Mouse (Mus musculus): ENCODE measurements around the gene Gm10563. TPM values are rescaled to one million over a fixed set of nuclear protein-coding genes. Genes with fewer than 3 reads are reported as not detected.
"Not testable (repeated sequence)": the region's sequence is repeated elsewhere in the genome, so short reads cannot be mapped to it uniquely, and the experiment has no call there.

Gm10563 gene
- polyA plus RNA-seq (2014; fragmentation: Nextera tagmentation; extraction: Ambion mirVana) = not detected in 2 replicates

GRCm38 (mm10) chr4:155645308-155645707, at the start of gene Gm10563:
Gm10563 (minus strand) TSS chr4:155645408.
- 98% methylated on average over 2 of the region's 2 CpGs for WGBS
- not testable (repeated sequence) for ATAC-seq (ENCODE audit: low FRiP score, low TSS enrichment)

DNA sequence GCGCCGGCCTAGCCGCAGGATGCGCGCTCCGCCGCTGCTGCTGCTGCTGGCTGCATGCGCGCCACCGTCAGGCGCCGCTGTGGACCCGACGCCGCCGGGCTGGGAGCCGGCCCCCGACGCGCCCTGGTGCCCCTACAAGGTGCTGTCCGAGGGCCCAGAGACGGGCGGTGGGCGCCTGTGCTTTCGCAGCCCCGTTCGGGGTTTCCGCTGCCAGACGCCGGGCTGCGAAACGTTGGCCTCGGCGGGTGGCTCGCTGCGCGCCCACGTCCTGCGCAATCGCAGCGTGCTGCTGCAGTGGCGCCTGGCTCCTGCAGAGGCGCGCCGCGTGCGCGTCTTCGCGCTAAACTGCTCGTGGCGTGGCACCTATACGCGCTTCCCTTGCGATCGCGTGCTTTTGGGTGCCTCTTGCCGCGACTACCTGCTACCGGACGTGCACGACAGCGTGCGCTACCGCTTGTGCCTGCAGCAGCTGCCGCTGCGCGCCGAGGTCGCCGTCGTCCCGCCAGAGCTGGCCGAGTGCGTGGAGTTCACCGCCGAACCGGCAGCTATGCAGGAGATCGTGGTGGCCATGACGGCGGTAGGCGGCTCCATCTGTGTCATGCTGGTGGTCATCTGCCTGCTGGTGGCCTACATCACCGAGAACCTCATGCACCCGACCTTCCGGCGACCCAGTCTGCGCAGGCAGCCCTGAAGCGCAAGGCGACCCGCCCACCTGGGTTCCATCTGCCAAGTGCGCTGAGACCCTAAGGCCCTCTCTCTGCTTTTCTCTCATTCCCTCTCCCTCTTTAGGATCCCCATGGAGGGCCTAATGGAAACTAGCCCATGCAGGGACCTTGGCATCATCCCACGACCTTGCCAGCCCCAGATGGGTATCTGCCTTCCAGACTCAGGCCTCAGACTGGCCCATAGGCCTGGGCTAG, 49.5 kb upstream of the Gm10563 start:
- Histone ChIP-seq H3K4me3 (replicated peaks; ENCODE audit: low read depth, low read length) (peak overlapping the region; percentile 64), H3K27ac (replicated peaks; ENCODE audit: low read depth, low read length) (peak overlapping the region; percentile 94), H3K9me3 (ENCODE audit: control insufficient read depth, low read length) (no peaks in the 10 kb centered on the region), H3K36me3 (ENCODE audit: control insufficient read depth, insufficient read depth, low read length) (no peaks in the 10 kb centered on the region), H3K9ac (replicated peaks; ENCODE audit: low read length) (peak overlapping the region; percentile 79), H3K4me2 (ENCODE audit: low read length) (peak overlapping the region; percentile 82), H3K27me3 (ENCODE audit: control insufficient read depth, insufficient read depth, low read length) (peaks cover 10% of the 10 kb centered on the region), H3K4me1 (ENCODE audit: control insufficient read depth, insufficient read depth, low read length) (peaks cover 15% of the 10 kb centered on the region)
- under 1% methylated on average over 92 of the region's 92 CpGs for WGBS
- DNase-seq (peak; percentile 90), ATAC-seq (ENCODE audit: low FRiP score, low TSS enrichment) (peak; percentile 80)

More at GRCm38 (mm10) chr4:155645308-155645707, at the start of gene Gm10563:
- H3K27ac ChIP-seq (replicated peaks; ENCODE audit: low read depth, low read length); H3K9me3 ChIP-seq (ENCODE audit: control insufficient read depth, low read length); H3K27me3 ChIP-seq (ENCODE audit: control insufficient read depth, insufficient read depth, low read length); H3K4me3 ChIP-seq (replicated peaks; ENCODE audit: low read depth, low read length); H3K4me2 ChIP-seq (ENCODE audit: low read length); DNase-seq; H3K9ac ChIP-seq (replicated peaks; ENCODE audit: low read length); H3K4me1 ChIP-seq (ENCODE audit: control insufficient read depth, insufficient read depth, low read length): not testable (repeated sequence)
- peaks cover 88% of the 10 kb centered on the region for H3K36me3 ChIP-seq (ENCODE audit: control insufficient read depth, insufficient read depth, low read length)

GRCm38 (mm10) chr4:155694111-155694481, 48.9 kb upstream of the Gm10563 start, which contains the start of gene Fndc10:
Fndc10 (plus strand) TSS chr4:155694342.
- WGBS = under 1% methylated on average over 33 of the region's 47 CpGs
- Histone ChIP-seq H3K4me1 (ENCODE audit: control insufficient read depth, insufficient read depth, low read length) (peaks cover 15% of the 10 kb centered on the region), H3K27me3 (ENCODE audit: control insufficient read depth, insufficient read depth, low read length) (peaks cover 10% of the 10 kb centered on the region), H3K9ac (replicated peaks; ENCODE audit: low read length) (peak within 1 kb of the TSS; percentile 79), H3K4me3 (replicated peaks; ENCODE audit: low read depth, low read length) (peak within 1 kb of the TSS; percentile 64), H3K9me3 (ENCODE audit: control insufficient read depth, low read length) (no peaks in the 10 kb centered on the region), H3K36me3 (ENCODE audit: control insufficient read depth, insufficient read depth, low read length) (no peaks in the 10 kb centered on the region), H3K4me2 (ENCODE audit: low read length) (peak within 1 kb of the TSS; percentile 82), H3K27ac (replicated peaks; ENCODE audit: low read depth, low read length) (peak within 1 kb of the TSS; percentile 94)
- ATAC-seq (ENCODE audit: low FRiP score, low TSS enrichment) (peak; percentile 82), DNase-seq (peak; percentile 88)

- no peak for ATAC-seq (ENCODE audit: low FRiP score, low TSS enrichment)
- H3K4me2 ChIP-seq (ENCODE audit: low read length) = no peak overlapping the region
- H3K36me3 ChIP-seq (ENCODE audit: control insufficient read depth, insufficient read depth, low read length) = no peaks in the 10 kb centered on the region
- peaks cover 10% of the 10 kb centered on the region for H3K27me3 ChIP-seq (ENCODE audit: control insufficient read depth, insufficient read depth, low read length)
- no peak overlapping the region for H3K27ac ChIP-seq (replicated peaks; ENCODE audit: low read depth, low read length)
- peaks cover 15% of the 10 kb centered on the region for H3K4me1 ChIP-seq (ENCODE audit: control insufficient read depth, insufficient read depth, low read length)
- H3K9ac ChIP-seq (replicated peaks; ENCODE audit: low read length) = no peak overlapping the region
- H3K9me3 ChIP-seq (ENCODE audit: control insufficient read depth, low read length) = no peaks in the 10 kb centered on the region
- no peak for DNase-seq
- H3K4me3 ChIP-seq (replicated peaks; ENCODE audit: low read depth, low read length) = no peak overlapping the region
- WGBS = 97% methylated on average over 3 of the region's 3 CpGs
These were observed 47.2 kb upstream of the Gm10563 start for GRCm38 (mm10) chr4:155692421-155692820.

- WGBS = 85% methylated on average over 12 of the region's 12 CpGs
- DNase-seq = no peak
- H3K36me3 ChIP-seq (ENCODE audit: control insufficient read depth, insufficient read depth, low read length) = no peaks in the 10 kb centered on the region
- H3K27ac ChIP-seq (replicated peaks; ENCODE audit: low read depth, low read length) = no peak overlapping the region
- no peak overlapping the region for H3K4me2 ChIP-seq (ENCODE audit: low read length)
- peaks cover 7% of the 10 kb centered on the region for H3K4me1 ChIP-seq (ENCODE audit: control insufficient read depth, insufficient read depth, low read length)
- ATAC-seq (ENCODE audit: low FRiP score, low TSS enrichment) = no peak
- H3K9ac ChIP-seq (replicated peaks; ENCODE audit: low read length) = no peak overlapping the region
- H3K4me3 ChIP-seq (replicated peaks; ENCODE audit: low read depth, low read length) = no peak overlapping the region
- peaks cover 7% of the 10 kb centered on the region for H3K27me3 ChIP-seq (ENCODE audit: control insufficient read depth, insufficient read depth, low read length)
- no peaks in the 10 kb centered on the region for H3K9me3 ChIP-seq (ENCODE audit: control insufficient read depth, low read length)
These were observed 45.6 kb upstream of the Gm10563 start for GRCm38 (mm10) chr4:155690571-155691375.

DNA sequence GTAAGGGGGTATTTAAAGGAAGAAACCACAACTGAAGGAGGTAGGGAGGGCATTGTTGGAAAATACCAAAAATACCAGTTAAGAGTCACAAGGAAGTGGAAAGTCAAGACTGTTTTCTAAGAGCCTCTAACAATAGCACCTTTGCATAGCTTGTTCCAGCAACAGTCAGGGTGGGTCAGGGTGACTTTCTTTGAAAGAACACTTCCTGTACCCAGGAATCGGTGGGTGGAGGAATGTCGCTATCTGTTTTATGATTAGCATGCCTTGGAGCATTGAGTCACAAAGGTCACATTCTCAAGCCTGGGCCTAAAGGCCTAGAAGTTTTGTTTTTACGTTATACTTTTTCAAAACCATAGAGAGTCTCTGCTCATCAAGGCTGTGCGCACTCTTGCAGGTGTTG, 42.6 kb upstream of the Gm10563 start:
- not testable (repeated sequence) for H3K4me3 ChIP-seq (replicated peaks; ENCODE audit: low read depth, low read length); H3K27me3 ChIP-seq (ENCODE audit: control insufficient read depth, insufficient read depth, low read length); ATAC-seq (ENCODE audit: low FRiP score, low TSS enrichment); DNase-seq; H3K36me3 ChIP-seq (ENCODE audit: control insufficient read depth, insufficient read depth, low read length); H3K9me3 ChIP-seq (ENCODE audit: control insufficient read depth, low read length); H3K4me1 ChIP-seq (ENCODE audit: control insufficient read depth, insufficient read depth, low read length); H3K27ac ChIP-seq (replicated peaks; ENCODE audit: low read depth, low read length); H3K4me2 ChIP-seq (ENCODE audit: low read length); H3K9ac ChIP-seq (replicated peaks; ENCODE audit: low read length)
- WGBS = 96% methylated on average over 4 of the region's 4 CpGs

- 92% methylated on average over 15 of the region's 19 CpGs for WGBS
- H3K4me3 ChIP-seq (replicated peaks; ENCODE audit: low read depth, low read length); H3K9ac ChIP-seq (replicated peaks; ENCODE audit: low read length); H3K27me3 ChIP-seq (ENCODE audit: control insufficient read depth, insufficient read depth, low read length); DNase-seq; H3K4me1 ChIP-seq (ENCODE audit: control insufficient read depth, insufficient read depth, low read length); H3K36me3 ChIP-seq (ENCODE audit: control insufficient read depth, insufficient read depth, low read length); H3K27ac ChIP-seq (replicated peaks; ENCODE audit: low read depth, low read length); ATAC-seq (ENCODE audit: low FRiP score, low TSS enrichment); H3K4me2 ChIP-seq (ENCODE audit: low read length); H3K9me3 ChIP-seq (ENCODE audit: control insufficient read depth, low read length): not testable (repeated sequence)
These were observed 38.6 kb upstream of the Gm10563 start for GRCm38 (mm10) chr4:155683670-155684277.

DNA sequence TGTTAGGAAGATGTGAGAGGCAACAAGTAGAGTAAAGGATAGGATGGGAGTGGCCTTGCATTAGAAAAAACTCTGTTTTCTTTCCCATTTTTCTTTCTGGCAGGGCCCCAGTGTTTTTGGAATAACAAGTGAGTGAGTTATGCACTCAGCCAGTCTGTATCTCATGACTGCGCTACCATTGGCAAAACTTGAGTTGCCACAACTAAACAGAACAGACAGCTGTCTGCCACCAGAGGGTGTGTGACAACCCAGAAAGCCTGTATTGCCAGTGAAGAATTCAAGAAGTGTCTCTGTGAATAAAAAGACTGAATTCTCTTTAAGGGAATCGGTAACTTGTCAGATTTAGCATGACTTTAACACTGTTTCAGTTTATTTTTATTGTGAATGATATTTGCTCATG, 30.8 kb upstream of the Gm10563 start:
- 87% methylated on average over 2 of the region's 2 CpGs for WGBS
- Histone ChIP-seq H3K9me3 (ENCODE audit: control insufficient read depth, low read length) (no peaks in the 10 kb centered on the region), H3K27ac (replicated peaks; ENCODE audit: low read depth, low read length) (no peak overlapping the region), H3K4me3 (replicated peaks; ENCODE audit: low read depth, low read length) (no peak overlapping the region), H3K4me1 (ENCODE audit: control insufficient read depth, insufficient read depth, low read length) (no peaks in the 10 kb centered on the region), H3K9ac (replicated peaks; ENCODE audit: low read length) (no peak overlapping the region), H3K27me3 (ENCODE audit: control insufficient read depth, insufficient read depth, low read length) (no peaks in the 10 kb centered on the region), H3K4me2 (ENCODE audit: low read length) (no peak overlapping the region), H3K36me3 (ENCODE audit: control insufficient read depth, insufficient read depth, low read length) (no peaks in the 10 kb centered on the region)
- no peak for ATAC-seq (ENCODE audit: low FRiP score, low TSS enrichment)
- DNase-seq = peak; percentile 23
